Mouse (Mus musculus): ENCODE measurements around the gene Cox6a1. TPM values are rescaled to one million over a fixed set of nuclear protein-coding genes. Genes with fewer than 3 reads are reported as not detected.
"Not testable (repeated sequence)": the region's sequence is repeated elsewhere in the genome, so short reads cannot be mapped to it uniquely, and the experiment has no call there.

Cox6a1 gene
- 100 to 1,000 TPM; 708 to 783 TPM for total RNA-seq (2021)

DNA sequence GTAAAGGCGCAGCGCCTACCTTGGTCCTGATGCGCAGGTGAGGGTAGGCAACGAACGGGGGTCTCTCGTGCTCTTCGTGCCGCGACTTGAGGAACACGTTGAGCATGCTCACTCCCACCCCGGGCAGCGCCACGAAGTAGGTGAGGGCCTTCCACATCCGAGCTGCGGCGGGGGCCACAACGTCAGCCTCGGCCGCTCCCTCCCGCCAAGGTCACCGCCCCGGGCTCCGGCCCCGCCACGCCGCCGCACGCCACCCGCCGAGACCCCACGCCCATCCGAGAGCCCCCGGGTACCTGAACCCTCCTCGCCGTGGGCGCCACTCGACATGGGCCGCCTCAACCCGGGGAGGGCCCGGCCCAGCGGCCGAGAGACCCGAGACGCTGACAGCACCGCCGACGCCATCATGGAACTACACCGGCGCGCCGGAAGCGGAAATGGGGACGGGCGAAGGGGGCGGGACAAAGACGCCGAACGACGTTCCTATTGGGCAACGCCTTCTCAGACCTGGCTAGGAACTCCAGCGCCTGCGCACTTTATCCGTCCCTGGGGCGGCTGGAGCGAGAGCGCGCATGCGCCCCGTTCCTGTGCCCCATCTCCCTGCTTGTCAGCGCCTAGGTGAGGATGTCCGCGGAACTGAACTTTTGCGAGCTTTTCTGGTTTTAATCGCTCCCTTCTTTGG, at the start of gene Cox6a1:
Gene Cox6a1, minus strand, starts transcription at position 436 of the 679 bp plus-strand sequence.
- DNase-seq = peak; percentile 98

DNA sequence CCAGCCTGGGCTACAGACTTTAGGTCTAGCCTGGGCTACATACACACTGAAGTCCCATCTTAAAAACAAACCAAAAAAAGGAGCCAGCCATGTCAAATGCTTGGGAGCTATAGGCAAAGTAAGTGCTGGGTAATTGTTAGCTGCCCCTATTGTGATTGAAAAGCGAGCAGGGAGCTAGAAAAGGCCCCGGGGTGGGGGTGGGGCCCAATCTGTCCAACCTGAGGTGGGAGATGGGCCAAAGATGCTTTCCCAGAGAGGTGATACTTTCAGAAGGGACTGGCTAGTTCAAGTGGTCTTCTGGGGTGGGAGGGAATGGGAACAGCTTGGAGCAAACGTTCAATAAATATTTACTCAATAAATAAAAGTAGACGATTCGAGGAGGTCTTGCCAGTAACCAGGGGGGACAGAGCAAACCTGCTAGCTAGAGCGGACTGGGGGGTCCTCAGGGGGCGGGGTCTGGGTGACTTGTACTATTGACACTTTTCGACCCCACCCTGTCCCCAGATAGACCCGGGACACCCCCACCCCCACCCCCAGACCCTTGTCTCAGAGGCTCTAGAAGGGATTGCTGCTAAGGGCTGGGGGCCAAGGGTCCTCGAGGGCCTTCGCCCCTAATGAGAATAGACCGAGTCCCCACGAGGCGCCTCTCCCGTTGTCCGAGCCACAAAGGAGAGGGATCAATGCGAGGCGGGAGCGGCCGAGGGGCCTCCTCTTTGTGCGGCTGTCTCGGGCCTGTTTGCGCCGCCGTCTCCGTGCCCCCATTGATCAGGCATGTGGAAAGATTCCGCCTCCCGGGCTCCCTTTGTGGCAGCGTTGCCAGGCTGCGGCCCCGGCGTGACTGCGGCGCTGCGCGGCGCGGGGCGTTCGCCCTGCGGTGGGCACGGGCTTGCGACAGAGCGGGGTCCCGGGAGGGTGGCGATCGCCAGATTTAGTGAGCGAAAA, 49.3 kb upstream of the Cox6a1 start:
- peak; percentile 59 to 65 for DNase-seq

DNA sequence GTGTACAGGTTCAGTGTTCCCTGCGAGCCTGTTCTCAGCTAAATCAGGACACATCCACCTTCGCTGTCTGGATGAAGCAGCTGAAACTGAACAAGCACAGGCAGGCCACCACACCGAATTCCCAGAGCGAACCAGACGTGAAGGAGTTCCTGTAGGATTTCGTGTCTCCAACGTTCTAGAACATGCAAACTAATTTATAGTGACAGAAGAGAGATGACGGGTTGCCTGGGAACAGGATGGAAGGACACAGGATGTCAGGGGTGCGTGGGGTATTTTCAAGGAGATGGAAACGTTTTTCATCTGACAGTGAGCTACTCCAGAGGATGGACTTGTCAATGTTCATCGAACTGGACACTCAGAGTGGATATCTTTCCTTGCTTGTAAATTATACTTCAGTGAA, 47.9 kb upstream of the Cox6a1 start:
- no peak for DNase-seq

DNA sequence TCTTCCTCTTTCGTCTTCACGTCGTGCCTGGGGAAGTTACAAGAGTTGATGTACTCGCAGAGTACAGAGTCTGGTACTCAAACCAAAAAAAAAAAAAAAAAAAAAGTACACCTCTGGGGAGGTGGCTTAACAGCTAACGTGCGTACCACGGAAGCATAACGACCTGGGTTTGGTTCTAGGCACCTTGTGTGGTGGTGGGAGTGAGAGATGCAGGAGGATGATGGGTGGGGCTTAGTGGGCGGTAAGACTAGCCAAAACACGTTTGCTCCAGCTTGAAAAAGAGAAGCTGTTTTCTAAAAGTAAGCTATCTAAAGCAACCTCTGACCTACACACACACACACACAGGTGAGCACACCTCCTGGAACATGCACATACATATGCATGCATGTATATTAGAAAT, 46.1 kb upstream of the Cox6a1 start:
- DNase-seq = no peak

DNA sequence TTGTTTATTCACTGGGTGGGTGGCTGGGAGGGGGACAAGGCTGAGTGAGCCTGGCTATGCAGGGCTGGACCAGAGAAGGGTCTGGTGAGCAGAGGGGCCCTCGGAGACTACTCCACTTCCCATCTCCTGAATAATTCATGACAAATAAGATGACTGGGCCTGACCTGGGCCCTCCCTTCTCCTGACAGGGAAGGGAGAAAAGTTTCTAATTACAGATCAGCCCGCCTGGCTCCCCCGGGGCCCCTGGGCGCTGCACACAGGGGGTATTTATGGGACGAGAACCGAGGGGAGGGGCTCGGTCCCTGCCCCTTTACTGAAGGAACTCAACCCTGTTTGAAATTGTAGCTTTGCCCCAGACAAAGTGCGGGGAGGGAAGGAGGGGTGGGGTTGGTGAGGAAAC, 45.4 kb upstream of the Cox6a1 start:
- DNase-seq = no peak

DNA sequence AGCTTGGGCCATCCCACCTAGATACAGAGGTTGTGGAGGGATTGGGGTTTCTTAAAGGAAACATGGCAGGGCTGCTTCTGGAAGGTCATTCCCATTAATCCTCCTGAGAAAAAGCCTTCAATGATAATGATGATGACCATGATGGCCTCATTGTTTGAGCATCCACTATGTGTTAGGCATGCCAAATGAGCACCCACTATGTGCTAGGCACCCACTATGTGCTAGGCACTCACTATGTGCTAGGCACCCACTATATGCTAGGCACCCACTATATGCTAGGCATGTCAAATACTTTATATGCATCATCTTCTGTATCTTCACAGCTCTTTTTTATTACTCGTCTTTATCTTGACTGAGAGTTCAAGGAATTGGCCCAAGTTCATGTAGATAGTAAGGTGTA, 44.2 kb upstream of the Cox6a1 start:
- DNase-seq = no peak

DNA sequence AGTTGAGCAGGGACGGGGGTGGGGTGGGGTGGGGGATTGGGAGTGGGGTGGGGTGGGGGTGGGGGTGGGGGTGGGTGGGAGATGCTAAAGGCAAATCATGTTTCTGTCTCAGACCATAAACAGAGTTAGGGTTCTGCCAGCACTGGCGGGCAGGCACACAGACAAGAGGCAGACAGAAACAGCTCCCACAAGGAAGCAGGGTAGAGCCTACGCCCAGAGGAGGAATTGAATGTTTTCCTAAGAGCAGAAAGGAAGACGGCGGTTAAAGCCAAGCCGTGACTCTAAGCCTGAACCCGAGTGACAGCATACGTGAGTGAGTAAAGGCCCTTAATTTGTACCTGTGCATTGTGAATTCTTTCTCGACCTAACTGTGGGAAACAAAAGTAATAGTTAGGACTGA, 43.2 kb upstream of the Cox6a1 start:
- no peak for DNase-seq

DNA sequence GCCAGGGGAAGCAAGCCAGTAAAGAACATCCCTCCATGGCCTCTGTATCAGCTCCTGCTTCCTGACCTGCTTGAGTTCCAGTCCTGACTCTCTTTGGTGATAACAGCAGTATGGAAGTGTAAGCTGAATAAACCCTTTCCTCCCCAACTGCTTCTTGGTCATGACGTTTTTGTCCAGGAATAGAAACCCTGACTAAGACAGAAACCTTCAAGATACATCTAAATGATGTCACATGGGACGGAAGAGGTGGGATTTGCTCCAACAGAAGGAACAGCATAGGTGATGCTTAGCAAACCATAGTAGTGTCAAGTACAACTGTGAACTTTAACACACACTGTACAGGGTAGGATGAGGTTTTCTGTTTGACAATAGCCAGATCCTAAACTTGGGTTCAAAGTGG, 30.1 kb upstream of the Cox6a1 start:
- DNase-seq = not testable (repeated sequence)

DNA sequence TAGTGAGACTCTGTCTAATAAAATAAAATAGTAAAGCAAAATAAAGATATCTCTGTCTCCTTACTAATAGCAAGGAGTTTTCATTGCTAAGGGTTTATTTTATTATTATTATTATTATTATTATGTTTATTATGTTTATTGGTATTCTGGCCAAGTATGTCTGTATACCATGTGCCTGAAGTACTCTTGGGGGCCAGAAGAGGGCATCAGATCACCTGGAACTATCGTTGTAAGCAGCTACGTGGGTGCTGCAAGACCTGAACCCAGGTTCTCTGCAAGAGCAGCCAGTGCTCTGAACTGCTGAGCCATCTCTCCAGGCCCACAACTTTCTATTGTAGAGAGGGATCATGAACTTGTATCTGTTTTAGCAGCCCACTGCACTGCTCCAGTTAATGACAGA, 26.7 kb upstream of the Cox6a1 start:
- no peak for DNase-seq

DNA sequence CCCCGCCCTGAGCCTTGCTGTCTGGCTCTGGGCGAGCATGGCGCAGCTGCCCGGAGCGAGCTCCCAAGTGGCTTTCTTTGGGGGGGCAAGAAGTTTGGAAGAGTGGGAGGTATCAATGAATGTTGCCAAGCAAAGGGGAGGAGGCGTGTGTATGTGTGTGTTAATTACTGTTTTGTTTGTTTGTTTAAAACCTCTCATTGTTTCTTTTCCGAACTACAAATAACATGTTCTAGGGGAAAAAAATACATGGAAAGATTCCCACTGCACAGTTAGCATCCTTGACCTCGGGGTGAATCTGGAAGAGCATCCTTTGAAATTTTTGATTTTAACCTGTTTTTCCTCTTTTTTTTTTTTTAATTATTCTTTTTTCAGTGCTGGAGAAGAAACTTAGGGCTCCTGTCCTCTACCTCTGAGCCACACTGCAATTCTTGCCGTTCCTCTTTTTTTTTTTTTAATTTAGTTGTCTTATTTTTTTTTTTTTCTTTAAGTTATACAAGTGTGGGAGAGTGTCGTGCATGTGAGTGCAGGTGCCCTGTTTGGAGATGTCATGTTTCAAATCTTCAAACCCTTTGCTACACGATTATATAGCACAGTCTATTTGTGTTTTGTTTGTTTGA, 25.5 kb upstream of the Cox6a1 start:
- no peak for DNase-seq

DNA sequence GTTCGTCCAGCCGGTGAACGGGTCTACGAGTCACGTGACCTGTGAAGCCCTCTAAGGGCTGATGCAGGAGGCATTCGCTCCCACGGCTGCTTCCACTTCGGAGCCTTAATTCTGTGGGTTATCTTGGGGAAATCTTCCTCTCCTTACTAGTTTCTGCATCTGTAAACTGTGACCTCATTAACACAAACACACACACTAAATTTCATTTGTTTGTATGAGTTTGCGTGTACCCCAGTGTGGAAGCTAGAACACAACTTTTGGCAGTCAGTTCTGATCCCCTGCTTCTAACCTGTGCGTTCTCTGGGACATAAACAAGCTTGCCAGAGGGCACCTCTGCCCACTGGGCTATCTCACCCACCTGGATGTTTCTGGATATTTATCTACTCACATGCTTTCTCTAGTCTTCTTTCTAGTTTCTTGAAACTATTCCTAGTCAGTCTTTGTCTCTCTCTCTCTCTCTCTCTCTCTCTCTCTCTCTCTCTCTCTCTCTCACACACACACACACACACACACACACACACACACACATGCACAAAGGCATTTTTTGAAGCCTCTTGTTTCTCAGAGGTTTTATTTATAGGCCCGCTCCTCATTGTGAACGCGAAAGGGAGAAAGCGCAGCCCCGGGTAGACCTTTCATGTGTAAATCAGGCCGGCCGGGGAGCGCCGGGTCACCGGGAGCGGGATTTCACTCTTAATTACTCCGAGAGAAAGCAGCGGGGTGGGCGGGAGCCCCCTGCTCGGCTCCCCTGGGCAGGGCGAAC, 24.8 kb upstream of the Cox6a1 start:
- DNase-seq = peak; percentile 16 to 36

DNA sequence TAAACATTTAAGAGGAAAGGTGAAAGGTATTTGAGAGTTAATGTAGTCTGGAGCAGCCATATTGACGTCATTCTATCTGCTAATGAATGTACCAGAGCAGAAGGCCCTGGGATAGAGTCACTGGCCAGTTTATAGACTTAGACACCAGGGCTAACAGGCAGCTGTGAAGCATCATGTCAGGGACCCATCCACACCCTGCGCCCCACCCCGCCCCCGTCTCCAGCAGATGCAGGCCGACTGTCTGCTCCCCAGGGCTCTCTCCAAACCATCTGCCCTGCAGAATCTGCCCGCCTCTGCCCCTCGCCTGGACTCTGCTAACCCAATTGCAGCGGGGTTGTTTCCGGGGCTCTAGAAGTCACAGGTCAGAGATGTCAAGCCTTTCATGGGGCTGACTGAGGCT, 23.0 kb upstream of the Cox6a1 start:
- no peak for DNase-seq

DNA sequence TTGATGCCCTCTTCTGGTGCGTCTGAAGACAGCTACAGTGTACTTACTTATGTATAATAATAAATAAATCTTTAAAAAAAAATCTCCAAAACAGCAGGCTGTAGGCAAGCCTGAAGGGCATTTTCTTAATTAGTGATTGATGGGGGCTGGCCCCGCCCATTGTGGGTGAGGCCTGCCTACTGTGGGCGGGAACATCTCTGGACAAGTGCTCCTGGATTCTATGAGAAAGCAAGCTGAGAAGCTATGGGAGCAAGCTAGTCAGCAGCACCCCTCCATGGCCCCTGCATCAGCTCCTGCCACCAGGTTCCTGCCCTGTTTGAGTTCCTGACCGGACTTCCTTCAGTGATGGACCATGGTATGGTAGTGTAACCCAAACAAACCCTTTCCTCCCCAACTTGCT, 16.0 kb upstream of the Cox6a1 start:
- no peak for DNase-seq

DNA sequence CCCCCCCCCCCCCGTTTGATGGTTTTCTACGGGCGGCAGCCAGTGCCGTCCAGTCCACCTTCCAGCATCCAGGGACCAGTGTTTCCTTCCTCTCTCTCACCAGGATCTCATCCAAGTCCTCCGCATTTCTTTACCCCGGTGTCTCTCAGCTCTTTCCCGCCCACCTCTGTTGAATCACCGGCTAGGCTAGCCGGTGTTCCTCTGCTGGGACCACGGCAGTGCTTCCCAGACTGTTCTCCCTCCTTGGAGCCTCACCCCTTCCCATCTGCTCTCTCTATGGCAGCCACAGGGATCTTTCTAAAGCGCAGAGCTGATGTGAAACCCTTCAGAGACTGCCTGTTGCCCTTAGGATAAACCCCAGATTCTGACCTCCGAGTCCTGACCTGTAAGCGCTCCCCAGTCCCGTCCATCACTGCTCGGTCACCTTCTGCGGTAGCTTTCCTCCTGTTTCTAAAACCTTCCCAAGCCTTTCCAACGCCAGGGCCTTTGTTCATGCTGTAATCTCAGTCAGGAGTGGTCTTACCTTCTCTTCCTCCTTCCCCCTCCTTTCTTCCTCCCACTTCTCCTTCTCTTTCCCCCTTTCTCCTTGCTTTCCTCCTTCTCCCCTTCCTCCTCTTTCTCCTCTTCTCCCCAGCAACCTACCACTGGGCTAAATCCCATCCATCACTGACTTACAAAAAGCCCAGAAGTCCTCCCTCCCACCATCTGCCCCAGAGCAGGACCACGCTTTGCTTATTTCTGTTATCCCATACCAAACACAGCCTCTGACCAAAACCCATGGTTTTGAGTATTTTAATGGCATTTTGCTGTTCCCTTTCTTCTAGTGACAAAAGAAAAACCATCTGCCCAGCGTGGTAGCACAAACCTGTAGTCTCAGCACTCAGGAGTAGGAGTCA, 14.3 kb upstream of the Cox6a1 start:
- peak in 1 of 2 experiments; percentile 42 for DNase-seq

DNA sequence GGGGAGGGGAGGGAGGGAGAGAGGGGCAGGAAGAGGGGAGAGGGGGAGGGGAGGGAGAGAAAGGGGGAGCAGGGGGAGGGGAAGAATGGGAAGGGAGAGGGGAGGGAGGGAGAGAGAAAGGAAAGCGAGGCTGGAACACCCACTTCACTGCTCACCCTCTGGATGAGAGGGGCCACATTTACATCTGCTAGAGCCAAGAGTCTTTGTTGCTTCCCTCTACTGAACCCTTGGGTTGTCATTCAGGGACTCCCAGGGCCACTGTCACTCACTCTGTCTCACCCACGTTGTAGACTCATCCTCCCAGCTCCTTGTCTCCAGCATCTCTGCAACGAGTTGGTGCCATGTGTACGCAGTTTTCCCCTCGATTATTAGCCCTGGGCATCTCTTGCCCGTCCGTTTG, 13.4 kb upstream of the Cox6a1 start:
- no peak for DNase-seq

DNA sequence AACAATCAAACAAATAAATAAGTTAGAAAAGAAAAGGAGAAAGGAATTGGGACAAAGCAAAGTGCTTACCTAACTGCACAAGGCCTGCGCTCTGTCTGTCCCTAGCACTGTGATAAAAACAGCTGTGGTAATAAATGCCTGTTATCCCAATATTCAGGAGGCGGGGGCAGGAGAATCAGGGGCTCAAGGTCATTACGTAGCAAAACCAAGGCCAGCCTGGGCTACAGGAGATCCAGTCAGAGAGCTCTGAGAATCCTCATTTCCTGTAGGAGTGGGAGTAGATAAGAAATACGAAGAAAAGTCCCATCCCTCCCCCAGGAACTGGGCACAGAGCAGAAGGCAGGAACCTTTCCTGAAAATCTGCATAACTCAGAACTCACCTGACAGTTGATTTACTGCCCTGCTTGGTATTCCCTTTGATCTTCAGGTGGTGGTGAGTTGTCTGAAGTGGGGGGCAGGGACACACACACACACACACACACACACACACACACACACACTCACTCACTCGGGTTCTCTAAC, 11.1 kb upstream of the Cox6a1 start:
- DNase-seq = no peak

DNA sequence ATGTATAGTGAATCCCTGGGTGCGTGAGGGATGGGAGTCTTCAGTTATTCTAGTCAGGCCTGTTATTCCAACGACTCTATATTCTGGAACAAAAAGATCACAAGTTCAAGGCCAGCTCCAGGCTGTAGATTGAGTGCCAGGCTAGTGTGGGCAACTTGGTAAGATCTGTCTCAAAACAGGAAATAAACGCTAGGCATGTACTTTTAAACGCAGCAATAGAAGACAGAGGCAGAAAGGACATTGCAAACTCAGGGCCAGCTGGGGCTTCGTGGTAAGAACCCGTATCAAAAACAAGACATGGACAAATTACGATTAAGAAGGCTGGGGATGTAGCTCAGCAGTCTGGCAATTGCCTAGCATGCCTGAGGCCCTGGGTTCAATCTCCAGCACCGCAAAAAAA, 10.7 kb upstream of the Cox6a1 start:
- no peak for DNase-seq

DNA sequence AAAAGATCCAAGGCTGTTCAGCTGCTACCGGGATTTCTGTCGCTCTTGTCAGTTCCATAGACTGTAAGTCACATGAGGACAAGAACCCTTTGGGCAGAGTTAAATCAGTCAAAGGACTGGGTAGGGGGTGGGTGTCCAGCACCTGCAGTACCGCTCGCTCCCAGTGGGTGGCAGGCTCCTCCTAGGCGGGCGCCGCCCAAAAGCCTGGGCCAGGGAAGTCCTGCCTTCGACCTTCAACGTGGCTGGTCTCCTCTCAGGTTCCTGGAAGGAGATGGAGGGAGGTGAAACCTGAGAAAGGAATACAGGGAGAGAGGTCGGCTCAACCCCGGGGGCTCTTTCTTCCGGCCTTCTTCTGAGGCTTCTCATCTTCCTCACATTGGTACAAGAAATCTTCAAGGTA, 10.1 kb upstream of the Cox6a1 start:
- DNase-seq = peak; percentile 77 to 84

DNA sequence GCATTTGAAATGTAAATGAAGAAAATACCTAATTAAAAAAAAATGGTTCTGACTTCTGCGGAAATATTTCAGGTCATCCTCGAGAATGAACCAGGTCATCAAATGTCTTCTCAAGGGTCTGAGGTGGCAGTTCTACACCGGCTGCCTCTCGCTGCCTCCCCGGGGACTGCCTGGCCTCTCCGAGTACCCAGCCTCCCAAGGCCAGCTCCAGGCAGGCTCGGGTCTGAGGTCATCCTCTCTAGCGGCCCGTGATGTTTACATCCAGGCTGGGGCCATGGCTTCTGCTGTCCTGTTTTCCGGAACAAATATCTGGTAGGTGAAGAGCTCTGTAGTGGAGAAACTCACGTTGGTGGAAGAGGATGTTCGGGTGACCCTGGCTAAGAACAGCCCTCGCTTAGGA, 6.3 kb upstream of the Cox6a1 start:
- DNase-seq = no peak

DNA sequence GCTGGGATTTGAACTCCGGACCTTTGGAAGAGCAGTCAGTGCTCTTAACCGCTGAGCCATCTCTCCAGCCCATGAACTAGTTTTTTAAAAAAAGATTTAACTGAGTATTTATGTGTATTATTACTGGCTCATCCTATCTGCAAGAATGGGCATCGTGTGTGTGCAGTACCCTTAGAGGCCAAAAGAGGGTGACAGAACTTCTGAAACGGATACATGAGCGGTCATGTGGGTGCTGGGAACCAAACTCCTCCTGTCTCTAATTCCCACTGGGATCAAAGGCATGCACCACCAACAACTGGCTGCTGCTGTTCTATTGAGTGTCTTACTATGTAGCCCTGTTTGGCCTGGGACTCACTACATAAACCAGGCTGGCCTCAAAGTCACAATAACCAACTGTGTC, 2.6 kb upstream of the Cox6a1 start:
- DNase-seq = no peak

DNA sequence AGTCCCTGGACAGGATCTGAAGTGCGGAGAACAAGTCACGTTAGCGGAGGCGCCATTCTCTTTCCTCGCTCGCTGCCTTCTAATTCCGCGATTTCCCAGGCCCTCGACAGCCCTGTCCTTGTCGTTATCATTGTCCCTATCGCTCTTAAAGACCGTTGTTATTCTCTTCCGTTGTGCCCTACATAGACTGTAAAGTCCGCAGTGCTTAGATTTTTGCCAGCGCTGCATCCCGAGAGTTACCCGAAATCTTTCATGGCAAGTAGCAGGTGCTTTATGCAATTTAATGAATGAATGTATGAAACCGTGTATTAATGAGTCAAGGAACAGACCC, 409 bp upstream of the Cox6a1 start:
- DNase-seq = no peak

DNA sequence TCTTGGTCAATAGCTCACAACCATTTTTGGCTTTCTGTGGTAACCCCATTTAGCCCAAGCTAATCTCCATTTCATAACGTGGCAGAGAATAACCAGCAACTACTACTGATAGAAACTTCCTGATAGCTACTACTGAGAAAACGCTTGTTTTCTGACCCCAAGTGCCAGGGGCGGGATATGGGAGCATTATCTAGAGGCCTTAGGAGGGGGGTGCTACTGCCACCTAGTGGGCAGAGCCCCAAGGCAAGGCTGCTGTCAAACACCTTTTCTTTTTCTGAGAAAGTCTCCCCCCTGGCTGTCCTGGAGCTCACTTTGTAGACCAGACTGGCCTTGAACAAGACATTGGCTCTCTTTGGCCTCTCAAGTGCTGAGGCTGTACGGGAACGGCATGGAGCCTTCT, 1.2 kb downstream of the Cox6a1 start:
- DNase-seq = peak; percentile 64 to 71

All from layer of hippocampus, postnatal 36 days (tissue).